Mouse (Mus musculus): ENCODE results near the gene Nrp2. TPM values are rescaled to one million over a fixed set of nuclear protein-coding genes. Genes with fewer than 3 reads are reported as not detected.

The Nrp2 gene
- total and polyA plus RNA-seq, 2 experiments from 2014 or later: 5.2 to 20.2 TPM

DNA sequence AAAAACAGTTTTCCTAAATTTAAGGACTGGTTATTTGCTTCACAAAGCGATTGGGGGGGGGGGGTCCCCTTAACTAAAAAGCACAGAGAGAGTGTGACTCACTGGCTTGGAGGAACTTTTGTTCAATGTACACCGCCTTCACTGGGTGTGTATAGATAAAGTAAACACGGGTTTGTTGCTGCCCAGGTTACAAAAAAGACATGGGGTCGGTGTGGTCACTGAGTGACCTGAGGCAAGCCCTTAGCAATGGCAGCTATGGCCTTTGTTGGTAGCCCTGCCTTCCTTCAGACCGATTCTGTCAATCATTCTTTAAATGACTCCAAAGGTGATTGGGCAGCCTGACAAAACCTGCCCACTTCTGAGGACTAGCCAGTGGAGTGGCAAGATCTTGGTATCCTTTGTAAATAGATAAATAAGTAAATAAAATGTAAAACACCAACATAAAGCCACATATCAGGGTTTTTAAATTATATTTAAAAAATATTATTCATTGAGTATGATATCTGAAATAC lies 31.4 kb downstream of the Nrp2 start:
- DNase-seq (ENCODE audit: low spot score) (no peak), ATAC-seq (ENCODE audit: insufficient read depth, low read depth) (no peak)
- no peak for TF ChIP-seq CTCF (IDR thresholded peaks at IDR 0.05; ENCODE audit: low read depth)
- TF ChIP-seq EP300 (IDR thresholded peaks at IDR 0.05; ENCODE audit: low read depth): no peak
- H3K9ac ChIP-seq (replicated peaks; ENCODE audit: low read depth, low read length): no peak overlapping the region
- H3K9me3 ChIP-seq (replicated peaks; ENCODE audit: control insufficient read depth, low read length): no peaks in the 10 kb centered on the region
- WGBS: 70% methylated on average over 5 of the region's 5 CpGs
- no peaks in the 10 kb centered on the region for H3K27me3 ChIP-seq (ENCODE audit: control insufficient read depth, insufficient read depth, low read length)
- H3K36me3 ChIP-seq (replicated peaks; ENCODE audit: control insufficient read depth, insufficient read depth, low read length): no peaks in the 10 kb centered on the region
- no peaks in the 10 kb centered on the region for H3K4me1 ChIP-seq (ENCODE audit: control insufficient read depth, insufficient read depth)
- no peak overlapping the region for H3K4me2 ChIP-seq (ENCODE audit: low read depth, low read length)
- H3K27ac ChIP-seq (ENCODE audit: low read depth): no peak overlapping the region
- H3K4me3 ChIP-seq (ENCODE audit: low read depth, low read length): no peak overlapping the region

DNA sequence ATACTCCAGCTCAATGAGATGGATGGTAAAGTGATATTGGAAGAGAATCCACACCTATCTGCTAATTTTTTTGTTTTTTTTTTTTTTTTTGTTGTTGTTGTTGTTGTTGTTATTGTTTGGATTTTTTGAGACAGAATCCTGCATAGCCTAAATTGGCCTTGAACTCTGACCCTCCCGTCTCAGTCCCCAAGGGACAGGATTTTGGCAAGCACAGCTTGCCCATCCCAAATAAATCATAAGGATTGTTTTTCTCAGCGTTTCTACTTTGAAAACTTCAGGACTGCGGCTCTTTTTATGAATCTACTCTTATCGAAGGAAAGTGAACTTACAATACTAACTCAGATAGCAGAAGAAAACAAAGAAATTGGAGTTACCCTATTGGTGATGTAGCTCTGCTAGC lies 31.9 kb downstream of the Nrp2 start:
- no peak overlapping the region for H3K9ac ChIP-seq (replicated peaks; ENCODE audit: low read depth, low read length)
- H3K27ac ChIP-seq (ENCODE audit: low read depth): no peak overlapping the region
- DNase-seq (ENCODE audit: low spot score): no peak
- H3K27me3 ChIP-seq (ENCODE audit: control insufficient read depth, insufficient read depth, low read length): no peaks in the 10 kb centered on the region
- H3K9me3 ChIP-seq (replicated peaks; ENCODE audit: control insufficient read depth, low read length): no peaks in the 10 kb centered on the region
- no peak for TF ChIP-seq EP300 (IDR thresholded peaks at IDR 0.05; ENCODE audit: low read depth)
- TF ChIP-seq CTCF (IDR thresholded peaks at IDR 0.05; ENCODE audit: low read depth): no peak
- no peak overlapping the region for H3K4me3 ChIP-seq (ENCODE audit: low read depth, low read length)
- 65% methylated on average over 4 of the region's 4 CpGs for WGBS
- no peak for ATAC-seq (ENCODE audit: insufficient read depth, low read depth)
- H3K4me2 ChIP-seq (ENCODE audit: low read depth, low read length): no peak overlapping the region
- no peaks in the 10 kb centered on the region for H3K4me1 ChIP-seq (ENCODE audit: control insufficient read depth, insufficient read depth)
- H3K36me3 ChIP-seq (replicated peaks; ENCODE audit: control insufficient read depth, insufficient read depth, low read length): no peaks in the 10 kb centered on the region

DNA sequence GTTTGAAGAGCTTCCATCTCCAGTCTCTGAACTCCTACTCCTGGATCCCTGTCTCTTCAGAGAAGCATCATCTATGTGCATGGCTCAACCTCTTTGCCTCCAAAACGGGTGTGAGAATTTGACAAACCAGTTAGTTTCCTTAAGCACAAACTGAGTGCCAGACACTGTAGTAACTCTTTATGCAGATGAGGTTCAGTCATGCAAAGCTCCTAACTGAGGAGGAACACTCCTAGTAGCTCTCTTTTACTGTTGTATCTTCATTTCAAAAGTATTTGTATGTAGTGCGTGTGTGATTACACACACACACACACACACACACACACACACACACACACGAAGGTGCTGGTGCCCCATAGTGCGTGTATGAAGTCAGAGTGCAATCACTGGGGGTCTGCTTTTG lies 32.8 kb downstream of the Nrp2 start:
- no peak for TF ChIP-seq EP300 (IDR thresholded peaks at IDR 0.05; ENCODE audit: low read depth)
- no peak for TF ChIP-seq CTCF (IDR thresholded peaks at IDR 0.05; ENCODE audit: low read depth)
- Histone ChIP-seq H3K9me3 (replicated peaks; ENCODE audit: control insufficient read depth, low read length) (no peaks in the 10 kb centered on the region), H3K9ac (replicated peaks; ENCODE audit: low read depth, low read length) (no peak overlapping the region), H3K4me1 (ENCODE audit: control insufficient read depth, insufficient read depth) (no peaks in the 10 kb centered on the region), H3K4me2 (ENCODE audit: low read depth, low read length) (no peak overlapping the region), H3K27ac (ENCODE audit: low read depth) (no peak overlapping the region), H3K36me3 (replicated peaks; ENCODE audit: control insufficient read depth, insufficient read depth, low read length) (no peaks in the 10 kb centered on the region), H3K4me3 (ENCODE audit: low read depth, low read length) (no peak overlapping the region), H3K27me3 (ENCODE audit: control insufficient read depth, insufficient read depth, low read length) (no peaks in the 10 kb centered on the region)
- DNase-seq (ENCODE audit: low spot score): no peak
- 73% methylated on average over 4 of the region's 4 CpGs for WGBS
- ATAC-seq (ENCODE audit: insufficient read depth, low read depth): no peak

DNA sequence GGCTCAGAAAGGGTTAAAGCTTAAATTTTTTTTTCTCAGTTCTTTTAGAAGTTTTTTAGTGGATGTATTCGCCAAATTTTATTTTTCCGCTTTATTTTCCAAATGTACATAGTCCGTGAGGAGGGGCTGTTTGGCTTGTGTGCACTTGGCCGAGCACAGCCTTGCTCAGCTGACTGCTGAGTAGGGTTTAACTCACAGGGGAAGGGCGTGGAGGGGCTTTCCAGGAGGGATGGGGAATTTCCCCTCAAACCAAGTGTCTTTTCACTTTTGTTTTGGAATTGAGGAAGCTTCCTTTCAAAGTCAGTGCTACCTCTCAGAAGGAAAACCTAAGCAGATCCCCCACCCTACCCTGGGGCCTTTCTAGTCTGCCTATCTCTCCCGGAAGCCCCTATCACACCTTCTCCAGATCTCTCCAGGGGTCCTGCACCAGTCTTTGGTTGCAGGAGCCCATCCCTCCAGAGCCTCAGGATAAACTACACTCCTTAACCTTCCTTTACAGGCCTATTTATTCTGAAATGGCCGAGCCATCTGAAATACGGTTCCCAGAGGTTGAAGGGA lies 33.4 kb downstream of the Nrp2 start:
- Histone ChIP-seq H3K4me3 (ENCODE audit: low read depth, low read length) (no peak overlapping the region), H3K27me3 (ENCODE audit: control insufficient read depth, insufficient read depth, low read length) (no peaks in the 10 kb centered on the region), H3K9ac (replicated peaks; ENCODE audit: low read depth, low read length) (no peak overlapping the region), H3K9me3 (replicated peaks; ENCODE audit: control insufficient read depth, low read length) (no peaks in the 10 kb centered on the region), H3K4me1 (ENCODE audit: control insufficient read depth, insufficient read depth) (no peaks in the 10 kb centered on the region), H3K27ac (ENCODE audit: low read depth) (no peak overlapping the region), H3K4me2 (ENCODE audit: low read depth, low read length) (no peak overlapping the region), H3K36me3 (replicated peaks; ENCODE audit: control insufficient read depth, insufficient read depth, low read length) (no peaks in the 10 kb centered on the region)
- ATAC-seq (ENCODE audit: insufficient read depth, low read depth) (no peak), DNase-seq (ENCODE audit: low spot score) (no peak)
- TF ChIP-seq EP300 (IDR thresholded peaks at IDR 0.05; ENCODE audit: low read depth) (no peak), CTCF (IDR thresholded peaks at IDR 0.05; ENCODE audit: low read depth) (no peak)
- WGBS: 53% methylated on average over 8 of the region's 8 CpGs

DNA sequence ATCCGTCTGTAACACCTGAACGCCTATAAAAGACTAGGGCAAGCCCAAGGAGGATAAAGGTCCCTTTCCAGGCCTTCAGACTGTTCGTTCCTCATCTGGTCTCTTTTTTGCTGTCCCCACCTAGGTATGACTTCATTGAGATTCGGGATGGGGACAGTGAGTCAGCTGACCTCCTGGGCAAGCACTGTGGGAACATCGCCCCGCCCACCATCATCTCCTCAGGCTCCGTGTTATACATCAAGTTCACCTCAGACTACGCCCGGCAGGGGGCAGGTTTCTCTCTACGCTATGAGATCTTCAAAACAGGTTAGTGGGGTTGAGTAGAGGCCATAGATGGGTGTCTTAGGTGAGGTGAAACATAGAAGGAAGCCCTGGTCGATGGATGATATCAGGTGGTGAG lies 35.1 kb downstream of the Nrp2 start:
- ATAC-seq (ENCODE audit: insufficient read depth, low read depth) (no peak), DNase-seq (ENCODE audit: low spot score) (no peak)
- Histone ChIP-seq H3K27me3 (ENCODE audit: control insufficient read depth, insufficient read depth, low read length) (no peaks in the 10 kb centered on the region), H3K4me3 (ENCODE audit: low read depth, low read length) (no peak overlapping the region), H3K9ac (replicated peaks; ENCODE audit: low read depth, low read length) (no peak overlapping the region), H3K4me2 (ENCODE audit: low read depth, low read length) (no peak overlapping the region), H3K36me3 (replicated peaks; ENCODE audit: control insufficient read depth, insufficient read depth, low read length) (no peaks in the 10 kb centered on the region), H3K9me3 (replicated peaks; ENCODE audit: control insufficient read depth, low read length) (no peaks in the 10 kb centered on the region), H3K4me1 (ENCODE audit: control insufficient read depth, insufficient read depth) (no peaks in the 10 kb centered on the region), H3K27ac (ENCODE audit: low read depth) (no peak overlapping the region)
- WGBS: 80% methylated on average over 11 of the region's 11 CpGs
- TF ChIP-seq CTCF (IDR thresholded peaks at IDR 0.05; ENCODE audit: low read depth) (no peak), EP300 (IDR thresholded peaks at IDR 0.05; ENCODE audit: low read depth) (no peak)

DNA sequence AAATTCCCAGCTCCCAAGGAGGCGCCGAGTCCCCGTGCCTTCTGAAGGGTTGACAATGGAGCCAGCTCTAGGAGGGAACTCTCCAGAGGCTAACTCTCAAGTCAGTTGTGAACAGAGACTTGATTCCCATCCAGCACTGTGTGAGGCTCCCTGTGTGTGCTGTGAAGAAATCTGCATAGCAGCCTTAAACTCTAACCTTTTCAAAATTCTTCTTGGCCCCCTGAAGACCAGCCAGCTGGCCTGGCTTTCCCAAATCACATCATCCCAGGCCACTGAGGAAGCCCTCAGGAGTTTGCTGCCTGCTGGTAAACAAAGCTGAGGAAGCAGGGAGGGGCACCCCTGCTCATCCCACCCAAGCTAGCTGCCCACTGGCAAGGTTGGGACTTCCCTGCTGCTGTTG lies 39.0 kb downstream of the Nrp2 start:
- DNase-seq (ENCODE audit: low spot score): no peak

More for the DNA sequence above, 39.0 kb downstream of the Nrp2 start:
- no peaks in the 10 kb centered on the region for H3K9me3 ChIP-seq (replicated peaks; ENCODE audit: control insufficient read depth, low read length)
- H3K27me3 ChIP-seq (ENCODE audit: control insufficient read depth, insufficient read depth, low read length): no peaks in the 10 kb centered on the region
- ATAC-seq (ENCODE audit: insufficient read depth, low read depth): no peak
- no peaks in the 10 kb centered on the region; the same call in 1 of the 2 replicates for H3K4me1 ChIP-seq (ENCODE audit: control insufficient read depth, insufficient read depth)
- H3K27ac ChIP-seq (ENCODE audit: low read depth): no peak overlapping the region
- H3K4me2 ChIP-seq (ENCODE audit: low read depth, low read length): no peak overlapping the region
- H3K9ac ChIP-seq (replicated peaks; ENCODE audit: low read depth, low read length): no peak overlapping the region
- WGBS: 42% methylated on average over 3 of the region's 3 CpGs
- TF ChIP-seq EP300 (IDR thresholded peaks at IDR 0.05; ENCODE audit: low read depth): no peak
- no peak for TF ChIP-seq CTCF (IDR thresholded peaks at IDR 0.05; ENCODE audit: low read depth)
- H3K36me3 ChIP-seq (replicated peaks; ENCODE audit: control insufficient read depth, insufficient read depth, low read length): peaks cover 9% of the 10 kb centered on the region; the same call in 1 of the 2 replicates
- H3K4me3 ChIP-seq (ENCODE audit: low read depth, low read length): no peak overlapping the region

Data from heart, postnatal 0 days (tissue).